Mouse (Mus musculus) midbrain, embryonic 14.5 days (tissue): ENCODE results near the gene Plscr3. TPM values are rescaled to one million over a fixed set of nuclear protein-coding genes. Genes with fewer than 3 reads are reported as not detected.

Experiments
- ATAC-seq: fragments of 200-750 bp; cut with Nextera tagmentation; 2 replicates; pipeline ENCODE4 v1.8.0; 2017; ENCODE audit warnings: moderate number of reproducible peaks, moderate library complexity; ENCODE audit not compliant: low FRiP score, low TSS enrichment
- DNase-seq: peaks from one replicate; pipeline ENCODE4 v3.0.0-alpha.2; 2015
- H3K27ac ChIP-seq: fragments of 300-500 bp; sonication (generic); replicated peaks from 2 replicates; pipeline ENCODE4 v1.5.1; 2014; ENCODE audit warnings: mild to moderate bottlenecking, low read depth, low read length, moderate library complexity
- H3K27me3 ChIP-seq: fragments of 300-500 bp; sonication (generic); 2 replicates; pipeline ENCODE4 v1.6.1; 2014; ENCODE audit warnings: low read length, control low read depth, mixed read lengths; ENCODE audit not compliant: control insufficient read depth, insufficient read depth
- H3K36me3 ChIP-seq: fragments of 300-500 bp; sonication (generic); 2 replicates; pipeline ENCODE4 v1.6.1; 2014; ENCODE audit warnings: low read length, control low read depth; ENCODE audit not compliant: control insufficient read depth, insufficient read depth
- H3K4me1 ChIP-seq: fragments of 300-500 bp; sonication (generic); 2 replicates; pipeline ENCODE4 v1.6.1; 2014; ENCODE audit warnings: mild to moderate bottlenecking, antibody characterized with exemption, low read length, control low read depth; ENCODE audit not compliant: control insufficient read depth, insufficient read depth
- H3K4me2 ChIP-seq: fragments of 300-500 bp; sonication (generic); 2 replicates; pipeline ENCODE4 v1.6.1; 2014; ENCODE audit warnings: mild to moderate bottlenecking, low read length, moderate library complexity
- H3K4me3 ChIP-seq: fragments of 300-500 bp; sonication (generic); replicated peaks from 2 replicates; pipeline ENCODE4 v1.5.1; 2014; ENCODE audit warnings: low read depth, low read length
- H3K9ac ChIP-seq: fragments of 300-500 bp; sonication (generic); replicated peaks from 2 replicates; pipeline ENCODE4 v1.6.1; 2014; ENCODE audit warnings: mild to moderate bottlenecking, low read length, moderate library complexity
- H3K9me3 ChIP-seq: fragments of 300-500 bp; sonication (generic); 2 replicates; pipeline ENCODE4 v1.6.1; 2016; ENCODE audit warnings: low read length, control low read depth, mixed read lengths; ENCODE audit not compliant: control insufficient read depth
- WGBS: fragments of 180-500 bp; shearing (Covaris S2); extraction: QIAGEN DNeasy Blood & Tissue Kit; methylation state at CpG from one replicate; pipeline ENCODE4 v1.1.7; 2014; 5-methylcytosine and 5-hydroxymethylcytosine counted together
- polyA plus RNA-seq: library from polyadenylated mRNA; unstranded; fragments of >200 nt; fragmentation: Nextera tagmentation; extraction: Ambion mirVana; gene quantifications from 2 replicates; pipeline ENCODE4 v1.2.1, GENCODE M21; 2014

The Plscr3 gene
- polyA plus RNA-seq, 1 experiment from 2014 or later: 51.9 TPM

GRCm38 (mm10) chr11:69886907-69887635 lies 40.9 kb downstream of the Plscr3 start:
- 0 out of 2 replicates have a peak, but pooled peaks cover 6% of the 10 kb centered on the region for H3K27me3 ChIP-seq
- DNase-seq: no peak
- no peak overlapping the region for H3K9ac ChIP-seq
- no peak overlapping the region for H3K4me3 ChIP-seq
- no peaks in the 10 kb centered on the region for H3K36me3 ChIP-seq
- no peaks in the 10 kb centered on the region for H3K9me3 ChIP-seq
- WGBS: 82% methylated on average over 8 of the region's 8 CpGs
- ATAC-seq: no peak
- no peak overlapping the region for H3K4me2 ChIP-seq
- H3K27ac ChIP-seq: no peak overlapping the region
- H3K4me1 ChIP-seq: no peaks in the 10 kb centered on the region

GRCm38 (mm10) chr11:69891482-69891881 lies 45.3 kb downstream of the Plscr3 start:
- no peak overlapping the region for H3K9ac ChIP-seq
- no peak overlapping the region for H3K27ac ChIP-seq
- 82% methylated on average over 4 of the region's 4 CpGs for WGBS
- ATAC-seq: no peak
- H3K4me3 ChIP-seq: no peak overlapping the region
- H3K36me3 ChIP-seq: no peaks in the 10 kb centered on the region
- H3K9me3 ChIP-seq: no peaks in the 10 kb centered on the region
- H3K4me1 ChIP-seq: no peaks in the 10 kb centered on the region
- peak; percentile 20 for DNase-seq
- no peak overlapping the region for H3K4me2 ChIP-seq
- no peaks in the 10 kb centered on the region for H3K27me3 ChIP-seq

- 84% methylated on average over 5 of the region's 5 CpGs for WGBS
- H3K36me3 ChIP-seq: no peaks in the 10 kb centered on the region
- DNase-seq: no peak
- H3K27ac ChIP-seq: no peak overlapping the region
- no peak overlapping the region for H3K4me2 ChIP-seq
- no peaks in the 10 kb centered on the region for H3K27me3 ChIP-seq
- no peaks in the 10 kb centered on the region for H3K9me3 ChIP-seq
- no peak for ATAC-seq
- H3K4me3 ChIP-seq: no peak overlapping the region
- H3K4me1 ChIP-seq: peaks cover 12% of the 10 kb centered on the region
- H3K9ac ChIP-seq: no peak overlapping the region
Measured at GRCm38 (mm10) chr11:69894671-69895070, 48.5 kb downstream of the Plscr3 start.

GRCm38 (mm10) chr11:69895291-69895690 lies 49.1 kb downstream of the Plscr3 start, which contains the start of gene Acap1:
TSS of gene Acap1 (minus strand) at chr11:69895539.
- H3K9ac ChIP-seq: no peak within 1 kb of the TSS
- WGBS: 68% methylated on average over 4 of the region's 4 CpGs
- DNase-seq: no peak
- H3K36me3 ChIP-seq: no peaks in the 10 kb centered on the region
- no peaks in the 10 kb centered on the region for H3K27me3 ChIP-seq
- ATAC-seq: no peak
- H3K4me1 ChIP-seq: peaks cover 15% of the 10 kb centered on the region
- no peak within 1 kb of the TSS for H3K4me3 ChIP-seq
- H3K27ac ChIP-seq: no peak within 1 kb of the TSS
- H3K4me2 ChIP-seq: no peak within 1 kb of the TSS
- H3K9me3 ChIP-seq: no peaks in the 10 kb centered on the region

GRCm38 (mm10) chr11:69899870-69900269 lies 53.7 kb downstream of the Plscr3 start:
- H3K4me3 ChIP-seq: peak overlapping the region; percentile 88
- peaks cover 17% of the 10 kb centered on the region for H3K36me3 ChIP-seq
- H3K9ac ChIP-seq: peak overlapping the region; percentile 87
- H3K27ac ChIP-seq: 0 out of 2 replicates have a peak overlapping the region, but pooled peaks have one; percentile 9
- WGBS: 24% methylated on average over 4 of the region's 4 CpGs
- peak overlapping the region; percentile 91 for H3K4me2 ChIP-seq
- H3K9me3 ChIP-seq: no peaks in the 10 kb centered on the region
- peaks cover 25% of the 10 kb centered on the region for H3K4me1 ChIP-seq
- H3K27me3 ChIP-seq: no peaks in the 10 kb centered on the region
- DNase-seq: peak; percentile 49
- ATAC-seq: no peak

- DNase-seq: peak; percentile 95
- WGBS: under 1% methylated on average over 38 of the region's 38 CpGs
Measured at GRCm38 (mm10) chr11:69900471-69901405, 54.6 kb downstream of the Plscr3 start, which contains the start of the genes 2810408A11Rik and Neurl4. TSS of gene 2810408A11Rik (minus strand) at chr11:69900987. TSS of gene Neurl4 (plus strand) at chr11:69901072.

GRCm38 (mm10) chr11:69901406-69901846 lies 55.2 kb downstream of the Plscr3 start:
- H3K9me3 ChIP-seq: no peaks in the 10 kb centered on the region
- ATAC-seq: peak; percentile 76
- peak overlapping the region; percentile 91 for H3K4me2 ChIP-seq
- peak; percentile 98 for DNase-seq
- peak overlapping the region; percentile 87 for H3K9ac ChIP-seq
- H3K4me1 ChIP-seq: peaks cover 25% of the 10 kb centered on the region
- no peaks in the 10 kb centered on the region for H3K27me3 ChIP-seq
- WGBS: under 1% methylated on average over 42 of the region's 42 CpGs
- H3K4me3 ChIP-seq: peak overlapping the region; percentile 88
- H3K36me3 ChIP-seq: peaks cover 31% of the 10 kb centered on the region
- peak overlapping the region; percentile 97 for H3K27ac ChIP-seq

More at GRCm38 (mm10) chr11:69900471-69901405, 54.6 kb downstream of the Plscr3 start, which contains the start of the genes 2810408A11Rik and Neurl4:
- peak within 1 kb of the TSS; percentile 91 for H3K4me2 ChIP-seq
- peaks cover 24% of the 10 kb centered on the region for H3K36me3 ChIP-seq
- peak within 1 kb of the TSS; percentile 87 for H3K9ac ChIP-seq
- peak; percentile 93 for ATAC-seq
- no peaks in the 10 kb centered on the region for H3K27me3 ChIP-seq
- no peaks in the 10 kb centered on the region for H3K9me3 ChIP-seq
- H3K4me3 ChIP-seq: peak within 1 kb of the TSS; percentile 88
- peak within 1 kb of the TSS; percentile 97 for H3K27ac ChIP-seq
- peaks cover 25% of the 10 kb centered on the region for H3K4me1 ChIP-seq
